Mouse (Mus musculus): ENCODE measurements around the gene Gm2663. TPM values are rescaled to one million over a fixed set of nuclear protein-coding genes. Genes with fewer than 3 reads are reported as not detected.

Gene Gm2663
- polyA plus RNA-seq (2014; fragmentation: Illumina TruSeq; extraction: RNeasy Lipid Tissue Mini Kit (QIAGEN cat#74804); ENCODE audit: low replicate concordance), result not detected

DNA sequence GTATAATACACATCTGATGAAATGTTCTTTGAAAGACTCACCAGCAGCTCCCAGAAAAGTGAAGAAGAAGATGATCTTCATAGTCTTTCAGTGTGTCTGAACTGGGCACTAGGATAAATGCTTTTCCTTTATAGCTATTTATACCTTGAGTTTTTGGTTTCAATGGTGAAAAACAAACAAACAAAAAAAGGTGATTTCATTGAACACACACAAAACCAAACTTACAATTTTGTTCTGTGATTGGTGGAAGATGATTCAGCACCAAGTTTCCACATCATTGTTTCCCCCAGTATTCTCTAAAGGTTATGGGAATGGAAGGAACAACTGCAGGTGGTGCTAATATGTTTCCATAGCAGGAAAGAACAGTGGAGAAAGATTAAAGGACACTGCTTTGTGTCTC, at the start of gene Gm2663:
TSS of gene Gm2663 (minus strand) at position 101 of the 400 bp plus-strand sequence.

DNA sequence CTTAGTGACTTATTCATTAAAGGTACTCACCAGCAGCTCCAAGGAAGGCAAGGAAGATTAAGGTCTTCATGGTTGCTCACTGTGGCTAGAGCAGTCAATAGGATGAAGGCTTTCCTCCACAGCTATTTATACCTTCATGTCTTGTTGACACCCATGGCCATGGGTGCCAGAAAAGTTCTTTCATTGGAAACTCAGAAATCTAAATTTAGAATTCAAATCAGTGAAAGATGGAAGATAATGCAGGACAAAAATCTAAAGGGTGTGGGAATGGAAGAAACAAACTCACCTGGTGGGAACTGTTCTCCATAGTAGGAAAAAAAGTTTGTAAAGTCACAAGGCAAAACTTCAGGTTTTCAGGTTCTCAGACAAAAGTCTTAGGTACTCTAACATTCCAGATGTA, 36.1 kb upstream of the Gm2663 start, which contains the start of gene 2210010C04Rik:
TSS of gene 2210010C04Rik (minus strand) at position 101 of the 400 bp plus-strand sequence.

DNA sequence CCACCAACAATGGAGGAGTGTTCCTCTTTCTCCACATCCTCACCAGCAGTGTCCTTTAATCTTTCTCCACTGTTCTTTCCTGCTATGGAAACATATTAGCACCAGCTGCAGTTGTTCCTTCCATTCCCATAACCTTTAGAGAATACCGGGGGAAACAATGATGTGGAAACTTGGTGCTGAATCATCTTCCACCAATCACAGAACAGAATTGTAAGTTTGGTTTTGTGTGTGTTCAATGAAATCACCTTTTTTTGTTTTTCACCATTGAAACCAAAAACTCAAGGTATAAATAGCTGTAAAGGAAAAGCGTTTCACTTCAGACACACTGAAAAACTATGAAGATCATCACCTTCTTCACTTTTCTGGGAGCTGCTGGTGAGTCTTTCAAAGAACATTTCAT, 34.8 kb downstream of the Gm2663 start, which contains the start of gene 1810009J06Rik:
TSS of gene 1810009J06Rik (plus strand) at position 301 of the 400 bp plus-strand sequence.

DNA sequence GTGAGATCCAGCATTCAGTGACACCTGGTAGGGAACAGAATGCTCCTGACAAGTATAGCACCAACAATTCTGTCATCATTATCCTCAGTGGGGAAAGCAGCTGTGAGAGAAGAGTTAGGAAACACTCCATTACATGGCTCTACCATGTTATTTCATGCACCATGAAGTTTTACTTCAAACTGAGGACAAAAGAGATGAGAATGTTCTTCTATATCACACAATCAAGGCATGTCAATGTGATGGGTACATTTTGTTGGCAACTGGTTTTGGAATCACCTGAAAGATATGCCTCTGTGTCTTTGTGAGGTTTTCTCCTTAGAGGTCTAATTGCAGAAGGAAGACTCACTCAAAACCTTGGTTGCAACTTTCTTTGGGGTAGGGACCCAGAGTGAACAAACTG, 47.5 kb downstream of the Gm2663 start, which contains the start of gene Gm4744:
TSS of gene Gm4744 (minus strand) at position 101 of the 400 bp plus-strand sequence.

Other genes starting within 250 kb of the Gm2663 start
- not detected for gene Moxd2, start 112.0 kb downstream of the Gm2663 start, polyA plus RNA-seq (2014; fragmentation: Illumina TruSeq; extraction: RNeasy Lipid Tissue Mini Kit (QIAGEN cat#74804); ENCODE audit: low replicate concordance)
- not detected for gene Prss58, start 99.1 kb downstream of the Gm2663 start, polyA plus RNA-seq (2014; fragmentation: Illumina TruSeq; extraction: RNeasy Lipid Tissue Mini Kit (QIAGEN cat#74804); ENCODE audit: low replicate concordance)
- gene 1700074P13Rik, start 58.9 kb downstream of the Gm2663 start, polyA plus RNA-seq (2014; fragmentation: Illumina TruSeq; extraction: RNeasy Lipid Tissue Mini Kit (QIAGEN cat#74804); ENCODE audit: low replicate concordance), result not detected
- not detected for gene Gm4744, start 47.6 kb downstream of the Gm2663 start, polyA plus RNA-seq (2014; fragmentation: Illumina TruSeq; extraction: RNeasy Lipid Tissue Mini Kit (QIAGEN cat#74804); ENCODE audit: low replicate concordance)
- not detected for gene 1810009J06Rik, start 34.7 kb downstream of the Gm2663 start, polyA plus RNA-seq (2014; fragmentation: Illumina TruSeq; extraction: RNeasy Lipid Tissue Mini Kit (QIAGEN cat#74804); ENCODE audit: low replicate concordance)
- gene 2210010C04Rik, start 36.0 kb upstream of the Gm2663 start, polyA plus RNA-seq (2014; fragmentation: Illumina TruSeq; extraction: RNeasy Lipid Tissue Mini Kit (QIAGEN cat#74804); ENCODE audit: low replicate concordance), result 629 TPM

All from small intestine, adult 10 weeks (tissue).